Mouse (Mus musculus) liver, postnatal 0 days (tissue): Measurements from ENCODE around the gene Fat3. TPM values are rescaled to one million over a fixed set of nuclear protein-coding genes. Genes with fewer than 3 reads are reported as not detected.

Source experiments
- ATAC-seq: fragments of 200-750 bp; cut with Nextera tagmentation; 2 replicates; pipeline ENCODE4 v1.8.0; 2017; ENCODE audit warnings: mild to moderate bottlenecking, moderate library complexity
- DNase-seq: peaks from one replicate; pipeline ENCODE4 v3.0.0-alpha.2; 2016
- H3K27ac ChIP-seq: fragments of 300-500 bp; sonication (generic); 2 replicates; pipeline ENCODE4 v1.5.1; 2014; ENCODE audit warnings: antibody characterized with exemption, moderate library complexity, mild to moderate bottlenecking, low read depth
- H3K27me3 ChIP-seq: fragments of 300-500 bp; sonication (generic); 2 replicates; pipeline ENCODE4 v1.6.1; 2014; ENCODE audit warnings: low read length, control low read depth, mixed read lengths; ENCODE audit not compliant: insufficient read depth
- H3K36me3 ChIP-seq: fragments of 300-500 bp; sonication (generic); replicated peaks from 2 replicates; pipeline ENCODE4 v1.6.1; 2014; ENCODE audit warnings: mild to moderate bottlenecking, control low read depth, low read length, moderate library complexity, mixed read lengths; ENCODE audit not compliant: insufficient read depth
- H3K4me1 ChIP-seq: fragments of 300-500 bp; sonication (generic); 2 replicates; pipeline ENCODE4 v1.6.1; 2014; ENCODE audit warnings: antibody characterized with exemption, mild to moderate bottlenecking, control low read depth; ENCODE audit not compliant: insufficient read depth
- H3K4me2 ChIP-seq: fragments of 300-500 bp; sonication (generic); 2 replicates; pipeline ENCODE4 v1.6.1; 2014; ENCODE audit warnings: low read depth, mild to moderate bottlenecking, low read length, moderate library complexity, mixed read lengths
- H3K4me3 ChIP-seq: fragments of 300-500 bp; sonication (generic); 2 replicates; pipeline ENCODE4 v1.5.1; 2014; ENCODE audit warnings: low read depth, low read length
- H3K9ac ChIP-seq: fragments of 300-500 bp; sonication (generic); replicated peaks from 2 replicates; pipeline ENCODE4 v1.6.1; 2014; ENCODE audit warnings: mild to moderate bottlenecking, moderate library complexity
- H3K9me3 ChIP-seq: fragments of 300-500 bp; sonication (generic); 2 replicates; pipeline ENCODE4 v1.6.1; 2016; ENCODE audit warnings: mild to moderate bottlenecking, control low read depth, low read length, mixed read lengths
- CTCF ChIP-seq: sonication (generic); IDR thresholded peaks from 2 replicates; pipeline ENCODE4 v1.5.1; 2016; ENCODE audit warnings: antibody characterized with exemption, low read depth
- EP300 ChIP-seq: IDR thresholded peaks from 2 replicates; pipeline ENCODE4 v1.6.1; 2016; ENCODE audit warnings: antibody characterized with exemption, low read depth, mild to moderate bottlenecking
- WGBS: fragments of 180-500 bp; shearing (Covaris S2); extraction: QIAGEN DNeasy Blood & Tissue Kit; methylation state at CpG from one replicate; pipeline ENCODE4 v1.1.7; 2014; ENCODE audit not compliant: insufficient replicate concordance; 5-methylcytosine and 5-hydroxymethylcytosine counted together
- polyA plus RNA-seq: library from polyadenylated mRNA; unstranded; fragments of >200 nt; fragmentation: Nextera tagmentation; extraction: Ambion mirVana; gene quantifications from 2 replicates; pipeline ENCODE4 v1.2.1, GENCODE M21; 2015

Gene Fat3
- polyA plus RNA-seq, 1 experiment from 2014 or later = 0.02 TPM

DNA sequence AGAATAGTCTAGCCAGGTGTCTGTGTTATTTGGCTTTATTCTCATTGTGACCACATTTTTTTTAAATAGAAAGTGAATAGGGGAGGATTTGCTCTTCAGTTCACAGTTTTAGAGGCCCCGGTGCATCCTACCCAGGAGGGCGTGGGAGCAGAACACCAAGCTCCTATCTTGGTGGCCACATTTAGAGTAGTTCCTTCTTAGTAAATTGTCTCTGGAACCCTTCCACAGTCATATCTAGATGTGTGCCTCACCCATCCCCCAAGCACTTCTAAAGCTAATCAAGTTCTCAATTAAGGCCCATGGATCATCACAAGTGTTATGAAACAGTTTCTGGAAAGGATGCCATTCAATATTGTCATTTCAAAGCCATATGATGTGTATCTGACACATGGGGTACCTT is 559.3 kb downstream of the Fat3 start:
- ATAC-seq (peak; percentile 73), DNase-seq (no peak)
- no peak overlapping the region for H3K27ac ChIP-seq
- H3K9me3 ChIP-seq = no peaks in the 10 kb centered on the region
- no peak overlapping the region for H3K4me3 ChIP-seq
- no peak overlapping the region for H3K4me2 ChIP-seq
- H3K9ac ChIP-seq = no peak overlapping the region
- TF ChIP-seq CTCF (no peak), EP300 (peak; percentile 42; the same call in 1 of the 2 replicates)
- H3K4me1 ChIP-seq = no peaks in the 10 kb centered on the region
- H3K27me3 ChIP-seq = no peaks in the 10 kb centered on the region
- H3K36me3 ChIP-seq = no peaks in the 10 kb centered on the region
- 53% methylated on average over 2 of the region's 2 CpGs for WGBS

DNA sequence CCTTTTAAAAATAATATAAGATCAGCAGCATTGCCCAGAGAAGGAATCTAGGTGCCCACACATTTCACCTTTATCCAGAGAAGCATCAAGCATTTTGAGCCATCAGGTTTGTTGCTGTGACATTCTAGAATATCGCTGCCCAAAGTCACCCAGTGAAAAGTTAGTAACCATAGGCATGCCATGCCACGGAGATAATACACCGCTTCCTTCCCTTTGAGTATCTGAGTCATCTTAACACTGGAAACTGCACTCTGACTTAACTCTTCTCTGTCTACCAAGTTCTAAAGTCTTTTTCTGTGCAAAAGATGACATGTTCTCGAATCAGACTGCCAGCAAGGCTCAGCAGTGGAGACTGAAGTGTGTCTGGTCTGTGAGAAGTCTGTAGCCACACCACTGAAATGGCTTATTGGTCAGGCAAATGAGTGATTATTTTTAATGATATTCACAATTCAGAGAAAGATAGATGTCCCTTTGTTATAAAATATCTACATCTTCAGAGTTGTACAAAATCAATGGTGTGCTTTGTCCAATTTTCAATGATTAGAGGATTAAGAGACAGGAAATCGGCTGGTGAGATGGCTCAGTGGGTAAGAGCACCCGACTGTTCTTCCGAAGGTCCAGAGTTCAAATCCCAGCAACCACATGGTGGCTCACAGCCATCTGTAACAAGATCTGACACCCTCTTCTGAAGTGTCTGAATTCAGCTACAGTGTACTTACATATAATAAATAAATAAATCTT is 560.0 kb downstream of the Fat3 start:
- WGBS = 55% methylated on average over 7 of the region's 7 CpGs
- no peaks in the 10 kb centered on the region for H3K9me3 ChIP-seq
- H3K4me2 ChIP-seq = no peak overlapping the region
- ATAC-seq = no peak
- TF ChIP-seq CTCF (no peak), EP300 (no peak)
- no peak overlapping the region for H3K27ac ChIP-seq
- H3K27me3 ChIP-seq = no peaks in the 10 kb centered on the region
- H3K4me3 ChIP-seq = no peak overlapping the region
- no peaks in the 10 kb centered on the region for H3K36me3 ChIP-seq
- H3K4me1 ChIP-seq = no peaks in the 10 kb centered on the region
- no peak overlapping the region for H3K9ac ChIP-seq
- no peak for DNase-seq

DNA sequence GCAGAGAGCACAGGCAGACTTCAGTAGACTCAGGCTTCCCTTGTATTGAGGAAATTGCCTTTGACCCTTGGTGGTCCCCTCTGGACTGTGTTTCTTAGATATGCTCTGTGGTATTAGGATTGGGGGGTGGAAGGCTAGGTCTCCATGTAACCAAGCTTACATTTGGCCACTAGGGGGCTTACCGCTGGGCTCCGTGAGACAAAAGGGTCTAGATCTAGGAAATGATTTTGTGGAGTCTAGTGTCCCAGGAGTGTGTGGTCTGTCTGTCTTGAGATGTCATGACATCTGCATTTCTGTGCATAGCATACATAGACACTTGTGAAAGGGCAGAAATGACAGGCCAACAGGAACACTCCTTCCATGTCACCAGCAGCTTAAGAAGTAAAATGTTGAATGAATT is 561.5 kb downstream of the Fat3 start:
- Histone ChIP-seq H3K4me1 (no peaks in the 10 kb centered on the region), H3K36me3 (no peaks in the 10 kb centered on the region), H3K27ac (no peak overlapping the region), H3K4me2 (no peak overlapping the region), H3K27me3 (no peaks in the 10 kb centered on the region), H3K9ac (no peak overlapping the region), H3K4me3 (no peak overlapping the region), H3K9me3 (no peaks in the 10 kb centered on the region)
- ATAC-seq (no peak), DNase-seq (no peak)
- 38% methylated on average over 2 of the region's 2 CpGs for WGBS
- no peak for TF ChIP-seq EP300
- peak; percentile 57 for TF ChIP-seq CTCF

DNA sequence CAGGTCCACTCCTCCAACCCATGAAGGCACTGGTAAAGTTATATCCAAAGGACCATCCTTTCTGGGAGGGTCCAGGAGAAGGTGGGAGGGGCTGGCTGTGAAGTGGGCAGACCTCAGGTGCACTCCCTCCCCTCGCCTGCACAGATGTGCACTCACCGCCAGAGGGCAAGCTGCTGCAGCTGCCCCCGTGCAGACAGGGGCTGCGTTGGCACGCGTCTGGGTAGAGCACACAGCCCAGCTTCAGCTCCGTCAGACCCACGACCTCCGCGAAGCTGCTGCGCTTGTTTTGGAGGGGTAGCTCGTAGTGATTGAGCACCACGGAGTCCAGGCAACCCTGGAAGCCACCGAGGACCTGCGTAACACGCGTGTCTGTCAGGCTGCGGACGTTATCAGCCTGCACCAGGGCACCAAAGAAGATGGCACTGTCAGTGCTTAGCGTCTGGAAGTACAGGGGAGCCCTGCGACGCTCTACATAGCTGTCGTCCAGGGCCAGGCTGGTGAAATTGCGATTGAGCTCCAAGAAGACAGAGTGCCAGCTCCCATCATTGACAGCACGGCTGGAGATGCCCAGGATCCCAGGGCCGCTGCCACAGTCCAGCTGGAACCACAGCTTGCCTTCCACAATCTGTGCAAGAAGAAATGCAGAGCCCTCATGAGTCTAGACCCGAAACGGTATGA is 563.1 kb downstream of the Fat3 start:
- ATAC-seq = no peak
- no peak overlapping the region for H3K4me2 ChIP-seq
- H3K27me3 ChIP-seq = no peaks in the 10 kb centered on the region
- H3K4me1 ChIP-seq = no peaks in the 10 kb centered on the region
- no peak overlapping the region for H3K4me3 ChIP-seq
- no peaks in the 10 kb centered on the region for H3K9me3 ChIP-seq
- H3K27ac ChIP-seq = no peak overlapping the region
- WGBS = 65% methylated on average over 28 of the region's 28 CpGs
- no peaks in the 10 kb centered on the region for H3K36me3 ChIP-seq
- peak; percentile 35 for TF ChIP-seq CTCF
- TF ChIP-seq EP300 = no peak
- no peak overlapping the region for H3K9ac ChIP-seq
- DNase-seq = no peak

DNA sequence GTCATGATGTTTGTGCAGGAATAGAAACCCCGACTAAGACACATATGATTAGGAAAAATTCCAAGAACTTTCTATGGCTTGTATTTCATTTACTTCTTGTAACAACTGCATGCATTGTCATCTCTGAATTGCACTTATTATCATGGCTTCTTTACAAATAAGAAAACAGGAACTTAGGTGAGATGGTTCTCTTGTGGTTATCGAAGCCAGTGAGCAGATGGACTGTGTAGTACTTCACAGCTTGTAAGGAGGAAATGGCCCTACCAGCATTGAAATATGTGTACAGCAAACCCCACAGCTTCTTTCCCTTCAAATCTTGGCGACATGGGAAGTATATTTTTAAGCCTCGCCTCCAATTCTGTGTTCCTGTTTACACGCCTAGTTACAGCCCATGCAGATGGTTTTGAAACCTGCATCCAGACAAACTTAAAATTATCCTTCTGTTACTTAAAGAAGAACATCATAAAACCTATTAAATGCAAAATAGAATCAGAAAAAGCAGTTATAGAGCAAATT is 570.1 kb downstream of the Fat3 start:
- H3K4me1 ChIP-seq = no peaks in the 10 kb centered on the region
- no peak overlapping the region for H3K4me2 ChIP-seq
- H3K36me3 ChIP-seq = no peaks in the 10 kb centered on the region
- ATAC-seq (no peak), DNase-seq (no peak)
- H3K27ac ChIP-seq = no peak overlapping the region
- 54% methylated on average over 5 of the region's 5 CpGs for WGBS
- no peak overlapping the region for H3K9ac ChIP-seq
- no peak for TF ChIP-seq CTCF
- no peak for TF ChIP-seq EP300
- no peaks in the 10 kb centered on the region for H3K27me3 ChIP-seq
- H3K9me3 ChIP-seq = no peaks in the 10 kb centered on the region
- no peak overlapping the region for H3K4me3 ChIP-seq

DNA sequence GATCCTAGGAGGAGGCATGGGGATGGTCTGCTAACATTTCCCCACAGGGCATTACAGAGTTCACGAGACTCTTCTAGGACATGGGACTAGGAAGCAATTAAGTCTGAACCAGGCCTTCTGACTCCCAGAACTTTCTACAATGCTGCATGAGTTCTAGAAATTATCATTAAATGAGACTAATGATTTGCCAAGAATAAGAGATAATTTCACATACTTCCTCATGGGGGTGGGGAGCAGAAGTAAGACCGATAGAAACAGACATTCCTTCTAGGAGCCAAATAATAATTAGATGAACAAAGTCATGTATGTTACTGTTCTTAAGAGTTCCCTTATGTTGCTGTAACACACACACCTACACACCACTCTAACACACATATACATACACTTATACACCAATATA is 572.8 kb downstream of the Fat3 start:
- TF ChIP-seq CTCF = no peak
- TF ChIP-seq EP300 = no peak
- no peak for ATAC-seq
- Histone ChIP-seq H3K4me1 (no peaks in the 10 kb centered on the region), H3K9me3 (no peaks in the 10 kb centered on the region), H3K4me2 (no peak overlapping the region), H3K36me3 (no peaks in the 10 kb centered on the region), H3K4me3 (no peak overlapping the region), H3K9ac (no peak overlapping the region), H3K27ac (no peak overlapping the region), H3K27me3 (no peaks in the 10 kb centered on the region)
- 67% methylated on average over 2 of the region's 2 CpGs for whole genome bisulfite sequencing
- no peak for DNase-seq
